Mouse (Mus musculus) midbrain, postnatal 0 days (tissue): ENCODE measurements at regions not wholly inside any gene's neighbourhood (a gene's known extent, or its start where the extent isn't known, plus 50 kb on each side); places are given as distances from the start of the nearest gene placed in this dataset.

Experiments used
- ATAC-seq: fragments of 200-750 bp; cut with Nextera tagmentation; 2 replicates; pipeline ENCODE4 v1.8.0; 2017; ENCODE audit warnings: moderate number of reproducible peaks, mild to moderate bottlenecking, moderate TSS enrichment, moderate library complexity; ENCODE audit not compliant: low FRiP score
- DNase-seq: peaks from one replicate; pipeline ENCODE4 v3.0.0-alpha.2; 2015; ENCODE audit warnings: low spot score
- H3K27ac ChIP-seq: fragments of 300-500 bp; sonication (generic); 2 replicates; pipeline ENCODE4 v1.5.1; 2014; ENCODE audit warnings: low read depth, mild to moderate bottlenecking, low read length, mixed read lengths
- H3K27me3 ChIP-seq: fragments of 300-500 bp; sonication (generic); 2 replicates; pipeline ENCODE4 v1.6.1; 2014; ENCODE audit warnings: low read length, control low read depth, mixed read lengths; ENCODE audit not compliant: insufficient read depth
- H3K36me3 ChIP-seq: fragments of 300-500 bp; sonication (generic); 2 replicates; pipeline ENCODE4 v1.6.1; 2014; ENCODE audit warnings: low read length, control low read depth, mixed read lengths; ENCODE audit not compliant: insufficient read depth
- H3K4me1 ChIP-seq: fragments of 300-500 bp; sonication (generic); 2 replicates; pipeline ENCODE4 v1.6.1; 2014; ENCODE audit warnings: mild to moderate bottlenecking, control low read depth, antibody characterized with exemption, low read length, mixed read lengths; ENCODE audit not compliant: insufficient read depth
- H3K4me2 ChIP-seq: fragments of 300-500 bp; sonication (generic); 2 replicates; pipeline ENCODE4 v1.6.1; 2014; ENCODE audit warnings: low read depth, mild to moderate bottlenecking, low read length, mixed read lengths; ENCODE audit not compliant: poor library complexity, severe bottlenecking
- H3K4me3 ChIP-seq: fragments of 300-500 bp; sonication (generic); 2 replicates; pipeline ENCODE4 v1.5.1; 2014; ENCODE audit warnings: low read depth, mild to moderate bottlenecking, low read length, moderate library complexity
- H3K9ac ChIP-seq: fragments of 300-500 bp; sonication (generic); replicated peaks from 2 replicates; pipeline ENCODE4 v1.6.1; 2014; ENCODE audit warnings: mild to moderate bottlenecking, low read length, moderate library complexity, mixed read lengths; ENCODE audit not compliant: poor library complexity, severe bottlenecking
- H3K9me3 ChIP-seq: fragments of 300-500 bp; sonication (generic); 2 replicates; pipeline ENCODE4 v1.6.1; 2016; ENCODE audit warnings: low read length, control low read depth
- CTCF ChIP-seq: IDR thresholded peaks from 2 replicates; pipeline ENCODE4 v1.5.1; 2016; ENCODE audit warnings: antibody characterized with exemption, mild to moderate bottlenecking
- whole genome bisulfite sequencing: fragments of 180-500 bp; shearing (Covaris S2); extraction: QIAGEN DNeasy Blood & Tissue Kit; methylation state at CpG from one replicate; pipeline ENCODE4 v1.1.7; 2014; 5-methylcytosine and 5-hydroxymethylcytosine counted together

DNA sequence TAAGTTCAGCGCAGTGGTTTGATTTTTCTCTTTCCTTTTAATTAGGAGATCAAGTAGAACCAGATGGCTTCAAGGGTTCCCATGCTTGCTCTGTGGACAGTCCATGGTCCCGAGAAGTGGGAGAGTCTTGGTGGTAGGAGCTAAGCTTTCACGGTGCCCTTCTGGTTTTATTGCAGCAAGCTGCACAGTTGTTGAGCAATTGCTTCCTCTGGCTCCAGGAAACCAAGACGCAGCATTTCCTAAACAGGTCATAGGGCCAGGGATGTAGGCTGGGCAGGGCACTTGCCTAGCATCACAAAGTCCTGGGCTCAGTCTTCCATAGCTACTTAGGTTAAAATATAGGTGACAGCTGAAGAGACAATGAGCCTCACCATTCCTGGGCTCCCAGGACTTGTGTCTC is 318.2 kb downstream of the Agtpbp1 start:
- DNase-seq: no peak
- H3K36me3 ChIP-seq: no peaks in the 10 kb centered on the region
- TF ChIP-seq CTCF: no peak
- no peak overlapping the region for H3K9ac ChIP-seq
- H3K27me3 ChIP-seq: no peaks in the 10 kb centered on the region
- no peak overlapping the region for H3K27ac ChIP-seq
- H3K4me1 ChIP-seq: no peaks in the 10 kb centered on the region
- no peak overlapping the region for H3K4me2 ChIP-seq
- H3K4me3 ChIP-seq: no peak overlapping the region
- 86% methylated on average over 4 of the region's 4 CpGs for WGBS
- H3K9me3 ChIP-seq: no peaks in the 10 kb centered on the region
- no peak for ATAC-seq

DNA sequence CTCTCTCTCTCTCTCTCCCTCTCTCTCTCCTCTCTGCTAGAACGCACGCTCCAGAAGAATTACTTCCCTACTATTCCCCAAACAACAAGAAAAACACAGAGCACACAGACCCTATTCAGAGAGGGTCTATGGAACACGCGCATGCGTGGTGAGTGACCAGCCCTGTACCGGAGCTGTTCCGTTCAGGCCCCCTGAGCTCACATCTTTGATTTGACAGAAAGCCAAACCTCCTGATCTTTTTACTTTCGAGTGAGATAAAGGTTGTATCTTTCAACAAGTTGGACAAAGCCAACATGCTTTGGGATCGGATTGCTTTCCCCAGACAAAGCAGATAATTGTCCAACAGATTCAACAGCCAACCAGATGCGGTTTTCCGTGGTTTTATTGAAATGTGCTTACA is 320.9 kb downstream of the Agtpbp1 start:
- TF ChIP-seq CTCF: no peak

DNA sequence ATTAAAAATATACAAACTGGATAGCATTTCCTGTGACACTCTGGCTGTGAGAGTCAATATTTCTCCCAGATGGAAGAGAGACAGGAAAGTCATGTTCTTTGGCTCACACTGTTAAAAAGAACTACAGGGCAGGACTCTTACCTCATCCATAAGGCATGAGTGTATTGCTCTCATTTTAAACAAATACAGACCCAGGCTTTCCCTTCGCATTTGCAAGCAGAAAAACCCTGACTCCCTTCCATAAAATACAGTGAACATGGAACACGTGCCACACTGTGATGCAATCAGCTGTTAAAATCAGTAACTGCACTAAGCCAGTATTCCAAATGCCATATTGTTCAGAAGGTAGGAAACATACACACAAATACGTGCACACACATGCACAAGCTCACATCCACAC is 323.1 kb downstream of the Agtpbp1 start:
- Histone ChIP-seq H3K27ac (no peak overlapping the region), H3K9ac (no peak overlapping the region), H3K4me2 (no peak overlapping the region), H3K4me1 (no peaks in the 10 kb centered on the region), H3K9me3 (no peaks in the 10 kb centered on the region), H3K36me3 (no peaks in the 10 kb centered on the region), H3K27me3 (no peaks in the 10 kb centered on the region), H3K4me3 (no peak overlapping the region)
- no peak for ATAC-seq
- TF ChIP-seq CTCF: no peak
- DNase-seq: no peak
- WGBS: 75% methylated on average over 3 of the region's 3 CpGs

More for the DNA sequence above, 320.9 kb downstream of the Agtpbp1 start:
- no peak for ATAC-seq
- no peaks in the 10 kb centered on the region for H3K27me3 ChIP-seq
- H3K9ac ChIP-seq: no peak overlapping the region
- H3K4me2 ChIP-seq: no peak overlapping the region
- H3K36me3 ChIP-seq: no peaks in the 10 kb centered on the region
- H3K4me1 ChIP-seq: no peaks in the 10 kb centered on the region
- H3K4me3 ChIP-seq: no peak overlapping the region
- no peak for DNase-seq
- WGBS: 70% methylated on average over 11 of the region's 11 CpGs
- H3K27ac ChIP-seq: no peak overlapping the region
- no peaks in the 10 kb centered on the region for H3K9me3 ChIP-seq

DNA sequence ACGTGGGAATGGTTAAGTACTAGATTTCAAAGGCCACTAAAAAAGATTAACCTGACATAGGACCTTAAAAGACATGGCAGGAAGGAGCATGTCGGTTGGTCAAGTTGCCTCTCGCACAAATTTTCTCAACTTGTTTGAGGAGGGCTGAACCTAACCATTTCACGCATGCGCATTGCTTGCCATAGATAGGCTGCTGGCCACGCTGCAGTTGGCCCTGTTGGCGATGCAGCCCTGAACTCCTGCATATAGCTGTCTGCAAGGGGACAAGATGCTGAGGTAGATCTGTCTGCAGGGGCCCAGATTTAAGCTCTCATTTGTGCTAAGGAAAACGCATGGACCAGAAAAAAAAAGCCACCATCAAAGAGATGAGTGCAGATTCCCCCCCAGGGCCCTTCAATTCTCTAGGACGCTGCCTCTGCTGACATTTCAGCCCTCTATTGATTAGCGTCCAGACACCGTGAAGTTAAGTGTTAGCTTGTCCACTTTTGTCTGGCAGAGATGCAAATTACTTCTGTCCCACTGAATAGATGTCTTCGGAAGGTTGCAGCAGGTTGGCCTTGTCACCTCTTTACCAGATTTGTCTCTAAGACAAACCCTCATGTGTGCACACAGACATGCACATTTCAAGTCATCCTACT is 329.1 kb downstream of the Agtpbp1 start:
- no peak for TF ChIP-seq CTCF
- Histone ChIP-seq H3K27ac (no peak overlapping the region), H3K4me2 (no peak overlapping the region), H3K9me3 (no peaks in the 10 kb centered on the region), H3K4me3 (no peak overlapping the region), H3K4me1 (peaks cover 12% of the 10 kb centered on the region), H3K9ac (no peak overlapping the region), H3K36me3 (no peaks in the 10 kb centered on the region), H3K27me3 (no peaks in the 10 kb centered on the region)
- ATAC-seq (no peak), DNase-seq (no peak)
- WGBS: 30% methylated on average over 12 of the region's 12 CpGs

DNA sequence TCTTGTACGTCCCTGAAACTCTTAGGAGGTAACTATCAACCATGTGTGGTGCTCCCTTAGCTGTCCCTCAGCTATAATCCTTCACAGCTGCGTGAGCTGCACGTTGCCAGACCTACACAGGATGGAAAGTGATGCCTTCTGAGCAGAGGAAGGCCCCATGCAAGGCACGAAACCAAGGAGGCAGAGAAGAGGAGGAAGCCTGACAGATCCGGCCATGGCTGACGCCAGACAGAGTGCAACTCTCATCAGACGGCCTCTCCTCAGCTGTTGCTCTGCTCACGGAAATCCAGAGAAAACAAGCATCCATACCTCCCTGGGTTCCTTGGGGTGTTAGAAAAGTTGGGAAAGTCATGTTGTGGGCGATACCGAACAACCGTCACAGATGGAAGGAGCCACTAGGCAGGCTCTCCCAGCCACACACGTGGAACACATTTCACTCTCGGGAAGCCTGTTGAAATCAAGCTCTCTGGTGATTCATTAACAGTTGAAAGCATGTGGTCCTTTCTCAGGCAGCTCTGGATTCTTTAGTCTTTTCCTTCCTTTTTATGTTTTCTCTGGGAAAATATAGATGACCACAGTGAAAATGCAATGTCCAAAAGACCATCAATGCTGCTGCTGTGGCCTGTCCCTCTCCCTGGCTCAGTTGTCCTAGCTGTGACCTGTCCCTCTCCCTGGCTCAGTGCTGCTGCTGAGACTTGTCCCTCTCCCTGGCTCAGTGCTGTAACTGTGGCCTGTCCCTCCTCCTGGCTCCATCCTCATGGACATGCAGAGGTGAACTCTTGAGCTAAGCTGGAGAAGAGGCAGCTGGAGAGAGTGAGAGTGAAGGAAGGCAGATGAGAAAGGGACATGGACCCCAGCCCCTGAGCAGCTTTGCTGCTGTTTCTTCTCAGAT is 331.1 kb downstream of the Agtpbp1 start:
- ATAC-seq: no peak
- H3K4me1 ChIP-seq: peaks cover 12% of the 10 kb centered on the region
- no peaks in the 10 kb centered on the region for H3K27me3 ChIP-seq
- no peak for DNase-seq
- no peak overlapping the region for H3K9ac ChIP-seq
- H3K9me3 ChIP-seq: no peaks in the 10 kb centered on the region
- H3K27ac ChIP-seq: no peak overlapping the region
- no peaks in the 10 kb centered on the region for H3K36me3 ChIP-seq
- no peak for TF ChIP-seq CTCF
- WGBS: 71% methylated on average over 13 of the region's 13 CpGs
- no peak overlapping the region for H3K4me3 ChIP-seq
- no peak overlapping the region for H3K4me2 ChIP-seq
